ENCODE assay signal across 29 mouse cellular contexts in the genomic region with DNA sequence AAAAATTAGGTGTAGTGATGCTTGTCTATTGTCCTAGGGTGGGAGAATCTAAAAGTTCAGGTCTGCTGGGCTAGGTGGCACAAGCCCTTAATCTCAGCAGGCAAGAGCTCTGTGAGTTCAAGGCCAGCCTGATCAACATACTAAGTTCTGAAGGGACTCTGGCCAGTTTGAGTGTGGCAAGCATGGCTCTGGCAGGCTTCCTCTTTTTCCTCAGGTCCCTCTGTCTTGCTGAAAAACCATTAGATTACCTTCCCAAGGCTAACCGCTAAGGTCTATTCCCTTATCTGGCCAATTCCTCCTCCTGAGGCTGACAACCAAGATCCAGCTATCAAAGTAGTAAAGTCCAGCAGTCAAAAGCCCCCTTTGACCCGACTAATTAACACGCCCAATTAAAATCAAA. TPM values are rescaled to one million over a fixed set of nuclear protein-coding genes. Genes with fewer than 3 reads are reported as not detected.
DNase-seq lines count a peak whose midpoint lies in the region; ATAC-seq and TF ChIP-seq lines count a peak whose summit lies in the region.
"Had no signal": no experiment of that assay in that cellular context is flagged by ENCODE, and none has a peak within 500 bp of the region (broad histone marks: within the 10 kb centered on the region; RNA-seq: fewer than 3 reads in every experiment).

No protein-coding gene starts in this region.

- no peak for TF ChIP-seq CTCF in gastrocnemius, adult 2 months (IDR thresholded peaks at IDR 0.05)
- no peak for TF ChIP-seq CTCF in left cerebral cortex, adult 2 months (IDR thresholded peaks at IDR 0.05)

- no peaks in the 10 kb centered on the region for H3K9me3 ChIP-seq in liver, embryonic 16.5 days (replicated peaks; ENCODE audit: control insufficient read depth, low read length)
- H3K9me3 ChIP-seq: forebrain, embryonic 15.5 days; hindbrain, embryonic 13.5 days; stomach, embryonic 15.5 days had no signal

- ATAC-seq in granulocyte monocyte progenitor cell, adult 5-6 weeks (replicated peaks; ENCODE audit: poor library complexity, severe bottlenecking): peak; percentile 46
- no peak for ATAC-seq in liver, embryonic 16.5 days (ENCODE audit: low read depth)
- ATAC-seq: CD4-positive, CD25-positive, alpha-beta regulatory T cell, adult 4 months; forebrain, embryonic 15.5 days had no signal

- H3K4me3 ChIP-seq in gastrocnemius, adult 2 months: no peak overlapping the region
- no peak overlapping the region for H3K4me3 ChIP-seq in liver, embryonic 16.5 days (ENCODE audit: low read depth, low read length)
- H3K4me3 ChIP-seq in left cerebral cortex, adult 2 months: no peak overlapping the region
- H3K4me3 ChIP-seq: forebrain, embryonic 15.5 days; heart, adult 2 months; hindbrain, embryonic 13.5 days; stomach, embryonic 15.5 days had no signal

- H3K36me3 ChIP-seq in liver, embryonic 16.5 days (ENCODE audit: control insufficient read depth, insufficient read depth): no peaks in the 10 kb centered on the region
- H3K36me3 ChIP-seq: forebrain, embryonic 15.5 days; hindbrain, embryonic 13.5 days; stomach, embryonic 15.5 days had no signal

- no peak overlapping the region; the same call in 1 of the 2 replicates for H3K4me2 ChIP-seq in liver, embryonic 16.5 days (ENCODE audit: low read depth, low read length)
- H3K4me2 ChIP-seq: forebrain, embryonic 15.5 days; hindbrain, embryonic 13.5 days; midbrain, embryonic 11.5 days; stomach, embryonic 15.5 days had no signal

- intact Hi-C loops in gastrocnemius, adult 2 months (cut with DNase I): no loop called here
- intact Hi-C loops in gastrocnemius, postnatal 14 days (cut with DNase I; ENCODE audit: low total_unique reads): loop anchor here (5.0 kb wide), 1 partner anchor 305 kb away; no protein-coding TSS in a partner anchor
- intact Hi-C loops in left cerebral cortex, adult 2 months (cut with DNase I): no loop called here

- WGBS in liver, embryonic 16.5 days (ENCODE audit: insufficient replicate concordance): 27% methylated on average over 3 of the region's 3 CpGs

- 0 out of 2 replicates have a peak overlapping the region, but pooled peaks have one; percentile 37 for H3K9ac ChIP-seq in liver, embryonic 16.5 days (ENCODE audit: low read depth, low read length)
- H3K9ac ChIP-seq: forebrain, embryonic 15.5 days; hindbrain, embryonic 13.5 days; stomach, embryonic 15.5 days had no signal

- DNase-seq in gastrocnemius, adult 2 months: peak; percentile 9
- DNase-seq in gastrocnemius, postnatal 14 days: no peak
- peak; percentile 28 for DNase-seq in 416B (ENCODE audit: low read depth)
- DNase-seq in urinary bladder, postnatal 25 days (ENCODE audit: low spot score): no peak
- no peak for DNase-seq in left cerebral cortex, adult 2 months (ENCODE audit: extremely low spot score in 1 of 2, low spot score in 2 of 2)
- DNase-seq: adrenal gland, adult 8-10 months; cerebellum, adult 2 months; cerebellum, postnatal 36 days; gastrocnemius, postnatal 10 days; heart, adult 2 months; heart, postnatal 14 days; kidney, adult 11 months; lung, adult 2 months; lung, postnatal 14 days; thymus, postnatal 25 days had no signal

- no peak overlapping the region for H3K27ac ChIP-seq in gastrocnemius, adult 2 months
- peak overlapping the region; percentile 97 for H3K27ac ChIP-seq in liver, embryonic 16.5 days (ENCODE audit: low read length)
- H3K27ac ChIP-seq in left cerebral cortex, adult 2 months: no peak overlapping the region
- H3K27ac ChIP-seq: forebrain, embryonic 15.5 days; heart, adult 2 months; hindbrain, embryonic 13.5 days; stomach, embryonic 15.5 days had no signal

- peaks cover 53% of the 10 kb centered on the region for H3K4me1 ChIP-seq in liver, embryonic 16.5 days (ENCODE audit: control insufficient read depth, low read depth, low read length)
- H3K4me1 ChIP-seq: forebrain, embryonic 15.5 days; hindbrain, embryonic 13.5 days; stomach, embryonic 15.5 days had no signal

- no peaks in the 10 kb centered on the region for H3K27me3 ChIP-seq in liver, embryonic 16.5 days (ENCODE audit: control insufficient read depth, insufficient read depth, low read depth, low read length)
- H3K27me3 ChIP-seq: forebrain, embryonic 15.5 days; stomach, embryonic 15.5 days had no signal

RNA-seq across cellular contexts. Expression of gene Pga5, which starts 15.2 kb away (rescaled TPM):
- total RNA-seq in gastrocnemius, adult 2 months (2021): not detected
- total RNA-seq in gastrocnemius, postnatal 14 days (2021): not detected
- not detected in 2 replicates for total RNA-seq in granulocyte monocyte progenitor cell, adult 5-6 weeks (2014; fragmentation: Nextera tagmentation)
- not detected in 2 replicates for total RNA-seq in granulocyte monocyte progenitor cell, adult 5-6 weeks (2017)
- polyA plus RNA-seq in liver, embryonic 16.5 days (2015; fragmentation: Nextera tagmentation; extraction: Ambion mirVana): 0.06 TPM in 1 of 2 replicates, not detected in the other
- not detected for total RNA-seq in left cerebral cortex, adult 2 months (2021)
- total RNA-seq: adrenal gland, adult 8-10 months; gastrocnemius, postnatal 10 days; heart, adult 2 months; heart, postnatal 14 days; layer of hippocampus, postnatal 14 days; megakaryocyte progenitor cell, adult 5-6 weeks; midbrain, postnatal 0 days had no signal
- polyA plus RNA-seq: CD4-positive, CD25-positive, alpha-beta regulatory T cell, adult 4 months; cerebellum, adult 2 months; embryonic facial prominence, embryonic 14.5 days; forebrain, embryonic 15.5 days; heart, adult 2 months; hindbrain, embryonic 13.5 days; kidney, embryonic 16.5 days; limb, embryonic 11.5 days; lung, adult 2 months; midbrain, embryonic 11.5 days; midbrain, postnatal 0 days; neural tube, embryonic 14.5 days had no signal

RNA-seq across cellular contexts. Expression of gene Vps37c, which starts 25.9 kb away (rescaled TPM):
- total RNA-seq in gastrocnemius, adult 2 months (2021): 10 to 100 TPM; 20.7 to 26.3 TPM
- 10 to 100 TPM; 15.2 to 22.0 TPM for total RNA-seq in gastrocnemius, postnatal 14 days (2021)
- total RNA-seq in granulocyte monocyte progenitor cell, adult 5-6 weeks (2014; fragmentation: Nextera tagmentation): 21.1 and 23.8 TPM in 2 replicates
- total RNA-seq in granulocyte monocyte progenitor cell, adult 5-6 weeks (2017): 15.3 and 20.0 TPM in 2 replicates
- 11.7 and 12.1 TPM in 2 replicates for polyA plus RNA-seq in liver, embryonic 16.5 days (2015; fragmentation: Nextera tagmentation; extraction: Ambion mirVana)
- 10 to 100 TPM; 21.6 to 24.4 TPM for total RNA-seq in left cerebral cortex, adult 2 months (2021)

RNA-seq across cellular contexts. Expression of gene Vwce, which starts 28.7 kb away (rescaled TPM):
- not detected for total RNA-seq in gastrocnemius, adult 2 months (2021)
- total RNA-seq in gastrocnemius, postnatal 14 days (2021): under 1 TPM; 0.04 to 0.10 TPM
- total RNA-seq in granulocyte monocyte progenitor cell, adult 5-6 weeks (2014; fragmentation: Nextera tagmentation): not detected in 2 replicates
- total RNA-seq in granulocyte monocyte progenitor cell, adult 5-6 weeks (2017): 1.1 TPM in 1 of 2 replicates, not detected in the other
- polyA plus RNA-seq in liver, embryonic 16.5 days (2015; fragmentation: Nextera tagmentation; extraction: Ambion mirVana): 13.5 and 16.0 TPM in 2 replicates
- total RNA-seq in left cerebral cortex, adult 2 months (2021): under 1 TPM; 0.43 to 0.65 TPM
- total RNA-seq: heart, adult 2 months had no signal
- polyA plus RNA-seq: CD4-positive, CD25-positive, alpha-beta regulatory T cell, adult 4 months; heart, adult 2 months had no signal

RNA-seq across cellular contexts. Expression of gene Tkfc, which starts 57.2 kb away (rescaled TPM):
- 1 to 10 TPM; 3.0 to 4.5 TPM for total RNA-seq in gastrocnemius, adult 2 months (2021)
- 1 to 10 TPM; 6.4 to 7.2 TPM for total RNA-seq in gastrocnemius, postnatal 14 days (2021)
- total RNA-seq in granulocyte monocyte progenitor cell, adult 5-6 weeks (2014; fragmentation: Nextera tagmentation): 12.8 and 13.0 TPM in 2 replicates
- 5.0 and 7.1 TPM in 2 replicates for total RNA-seq in granulocyte monocyte progenitor cell, adult 5-6 weeks (2017)
- polyA plus RNA-seq in liver, embryonic 16.5 days (2015; fragmentation: Nextera tagmentation; extraction: Ambion mirVana): 39.7 and 47.8 TPM in 2 replicates
- total RNA-seq in left cerebral cortex, adult 2 months (2021): 10 to 100 TPM; 16.6 to 17.7 TPM

RNA-seq across cellular contexts. Expression of gene Ddb1, which starts 57.5 kb away (rescaled TPM):
- 100 to 1,000 TPM; 128 to 132 TPM for total RNA-seq in gastrocnemius, adult 2 months (2021)
- total RNA-seq in gastrocnemius, postnatal 14 days (2021): 100 to 1,000 TPM; 143 to 164 TPM
- 174 and 186 TPM in 2 replicates for total RNA-seq in granulocyte monocyte progenitor cell, adult 5-6 weeks (2014; fragmentation: Nextera tagmentation)
- total RNA-seq in granulocyte monocyte progenitor cell, adult 5-6 weeks (2017): 345 and 427 TPM in 2 replicates
- 170 and 176 TPM in 2 replicates for polyA plus RNA-seq in liver, embryonic 16.5 days (2015; fragmentation: Nextera tagmentation; extraction: Ambion mirVana)
- 100 to 1,000 TPM; 191 to 206 TPM for total RNA-seq in left cerebral cortex, adult 2 months (2021)

Comparison
In these comparisons a context has a peak if more than half of its experiments do, and no peak if none do; other contexts are left out.
1. DNase-seq: peak in gastrocnemius, adult 2 months (single experiment) and 416B (single experiment); none in gastrocnemius, postnatal 14 days (single experiment), urinary bladder, postnatal 25 days (single experiment) and left cerebral cortex, adult 2 months (0 of 2).